Mouse (Mus musculus) intestine, embryonic 15.5 days (tissue): ENCODE measurements around the gene Rab7. TPM values are rescaled to one million over a fixed set of nuclear protein-coding genes. Genes with fewer than 3 reads are reported as not detected.

ENCODE experiments used
- ATAC-seq: fragments of 200-750 bp; cut with Nextera tagmentation; 2 replicates; pipeline ENCODE4 v1.8.0; 2017; ENCODE audit warnings: moderate TSS enrichment, moderate library complexity
- H3K27ac ChIP-seq: fragments of 300-500 bp; sonication (generic); 2 replicates; pipeline ENCODE4 v1.5.1; 2015; ENCODE audit warnings: mild to moderate bottlenecking, inconsistent platforms
- H3K27me3 ChIP-seq: fragments of 300-500 bp; sonication (generic); replicated peaks from 2 replicates; pipeline ENCODE4 v1.6.1; 2015; ENCODE audit warnings: inconsistent platforms
- H3K36me3 ChIP-seq: fragments of 300-500 bp; sonication (generic); 2 replicates; pipeline ENCODE4 v1.6.1; 2015; ENCODE audit warnings: inconsistent platforms
- H3K4me1 ChIP-seq: fragments of 300-500 bp; sonication (generic); replicated peaks from 2 replicates; pipeline ENCODE4 v1.6.1; 2015; ENCODE audit warnings: inconsistent platforms
- H3K4me2 ChIP-seq: fragments of 300-500 bp; sonication (generic); replicated peaks from 2 replicates; pipeline ENCODE4 v1.6.1; 2015; ENCODE audit warnings: mild to moderate bottlenecking, inconsistent platforms
- H3K4me3 ChIP-seq: fragments of 300-500 bp; sonication (generic); replicated peaks from 2 replicates; pipeline ENCODE4 v1.5.1; 2015; ENCODE audit warnings: inconsistent platforms
- H3K9ac ChIP-seq: fragments of 300-500 bp; sonication (generic); 2 replicates; pipeline ENCODE4 v1.6.1; 2015; ENCODE audit warnings: inconsistent platforms
- H3K9me3 ChIP-seq: fragments of 300-500 bp; sonication (generic); 2 replicates; pipeline ENCODE4 v1.6.1; 2016; ENCODE audit warnings: inconsistent platforms
- WGBS: fragments of 180-500 bp; shearing (Covaris S2); methylation state at CpG from one replicate; pipeline ENCODE4 v1.1.7; 2015; 5-methylcytosine and 5-hydroxymethylcytosine counted together
- polyA plus RNA-seq: library from polyadenylated mRNA; unstranded; fragments of >200 nt; fragmentation: Nextera tagmentation; extraction: Ambion mirVana; gene quantifications from 2 replicates; pipeline ENCODE4 v1.2.1, GENCODE M21; 2015

Rab7 gene
- polyA plus RNA-seq, 1 experiment from 2014 or later: 243 TPM

- no peak overlapping the region for H3K9ac ChIP-seq
- no peaks in the 10 kb centered on the region for H3K27me3 ChIP-seq
- 64% methylated on average over 6 of the region's 6 CpGs for WGBS
- H3K4me3 ChIP-seq: 0 out of 2 replicates have a peak overlapping the region, but pooled peaks have one; percentile 3
- peaks cover 10% of the 10 kb centered on the region for H3K4me1 ChIP-seq
- H3K27ac ChIP-seq: peak overlapping the region; percentile 34; the same call in 1 of the 2 replicates
- peak overlapping the region; percentile 42 for H3K4me2 ChIP-seq
- ATAC-seq: peak; percentile 65
- H3K36me3 ChIP-seq: no peaks in the 10 kb centered on the region
- no peaks in the 10 kb centered on the region for H3K9me3 ChIP-seq
These were observed 3.9 kb upstream of the Rab7 start for GRCm38 (mm10) chr6:88049008-88049407.

GRCm38 (mm10) chr6:88047853-88048252 lies 2.8 kb upstream of the Rab7 start:
- Histone ChIP-seq H3K9me3 (no peaks in the 10 kb centered on the region), H3K27ac (0 out of 2 replicates have a peak overlapping the region, but pooled peaks have one; percentile 30), H3K4me1 (peaks cover 12% of the 10 kb centered on the region), H3K27me3 (no peaks in the 10 kb centered on the region), H3K4me3 (no peak overlapping the region), H3K36me3 (no peaks in the 10 kb centered on the region), H3K4me2 (no peak overlapping the region), H3K9ac (no peak overlapping the region)
- no peak for ATAC-seq
- 68% methylated on average over 5 of the region's 5 CpGs for WGBS

GRCm38 (mm10) chr6:88045406-88045766 lies 316 bp upstream of the Rab7 start:
- WGBS: 28% methylated on average over 3 of the region's 3 CpGs
- Histone ChIP-seq H3K4me2 (peak overlapping the region; percentile 52), H3K9ac (no peak overlapping the region), H3K27me3 (no peaks in the 10 kb centered on the region), H3K36me3 (no peaks in the 10 kb centered on the region), H3K4me1 (peaks cover 19% of the 10 kb centered on the region), H3K9me3 (no peaks in the 10 kb centered on the region), H3K4me3 (peak overlapping the region; percentile 86), H3K27ac (peak overlapping the region; percentile 4; the same call in 1 of the 2 replicates)
- no peak for ATAC-seq

GRCm38 (mm10) chr6:88044234-88044576 lies 865 bp downstream of the Rab7 start:
- peak overlapping the region; percentile 81 for H3K4me2 ChIP-seq
- peaks cover 19% of the 10 kb centered on the region for H3K4me1 ChIP-seq
- H3K36me3 ChIP-seq: no peaks in the 10 kb centered on the region
- 2% methylated on average over 3 of the region's 3 CpGs for WGBS
- ATAC-seq: no peak
- H3K9ac ChIP-seq: peak overlapping the region; percentile 90
- H3K4me3 ChIP-seq: peak overlapping the region; percentile 86
- H3K27me3 ChIP-seq: no peaks in the 10 kb centered on the region
- H3K9me3 ChIP-seq: no peaks in the 10 kb centered on the region
- H3K27ac ChIP-seq: peak overlapping the region; percentile 90; the same call in 1 of the 2 replicates

GRCm38 (mm10) chr6:88042336-88042735 lies 2.7 kb downstream of the Rab7 start:
- Histone ChIP-seq H3K4me3 (no peak overlapping the region), H3K9me3 (no peaks in the 10 kb centered on the region), H3K4me2 (0 out of 2 replicates have a peak overlapping the region, but pooled peaks have one; percentile 81), H3K27me3 (no peaks in the 10 kb centered on the region), H3K4me1 (peaks cover 19% of the 10 kb centered on the region), H3K36me3 (no peaks in the 10 kb centered on the region), H3K27ac (no peak overlapping the region), H3K9ac (no peak overlapping the region)
- ATAC-seq: no peak
- WGBS: 89% methylated on average over 3 of the region's 3 CpGs

GRCm38 (mm10) chr6:88041221-88041620 lies 3.8 kb downstream of the Rab7 start:
- H3K36me3 ChIP-seq: no peaks in the 10 kb centered on the region
- no peak overlapping the region for H3K9ac ChIP-seq
- H3K9me3 ChIP-seq: no peaks in the 10 kb centered on the region
- no peaks in the 10 kb centered on the region for H3K27me3 ChIP-seq
- H3K4me3 ChIP-seq: no peak overlapping the region
- WGBS: 60% methylated on average over 4 of the region's 4 CpGs
- no peak overlapping the region for H3K4me2 ChIP-seq
- no peak for ATAC-seq
- H3K27ac ChIP-seq: 0 out of 2 replicates have a peak overlapping the region, but pooled peaks have one; percentile 28
- H3K4me1 ChIP-seq: peaks cover 19% of the 10 kb centered on the region

- WGBS: 95% methylated on average over 4 of the region's 4 CpGs
- Histone ChIP-seq H3K4me1 (peaks cover 21% of the 10 kb centered on the region), H3K27me3 (no peaks in the 10 kb centered on the region), H3K4me3 (no peak overlapping the region), H3K4me2 (no peak overlapping the region), H3K27ac (no peak overlapping the region), H3K9ac (no peak overlapping the region), H3K36me3 (no peaks in the 10 kb centered on the region), H3K9me3 (no peaks in the 10 kb centered on the region)
- no peak for ATAC-seq
These were observed 5.6 kb downstream of the Rab7 start for GRCm38 (mm10) chr6:88039426-88039825.

- H3K36me3 ChIP-seq: no peaks in the 10 kb centered on the region
- WGBS: 78% methylated on average over 4 of the region's 4 CpGs
- H3K4me2 ChIP-seq: no peak overlapping the region
- no peak for ATAC-seq
- no peak overlapping the region for H3K9ac ChIP-seq
- no peak overlapping the region for H3K4me3 ChIP-seq
- no peaks in the 10 kb centered on the region for H3K27me3 ChIP-seq
- H3K27ac ChIP-seq: no peak overlapping the region
- H3K9me3 ChIP-seq: no peaks in the 10 kb centered on the region
- H3K4me1 ChIP-seq: peaks cover 8% of the 10 kb centered on the region; the same call in 1 of the 2 replicates
These were observed 7.5 kb downstream of the Rab7 start for GRCm38 (mm10) chr6:88037471-88038045.

- ATAC-seq: no peak
- Histone ChIP-seq H3K4me1 (peaks cover 2% of the 10 kb centered on the region; the same call in 1 of the 2 replicates), H3K27me3 (no peaks in the 10 kb centered on the region), H3K9ac (no peak overlapping the region), H3K4me2 (no peak overlapping the region), H3K4me3 (no peak overlapping the region), H3K36me3 (no peaks in the 10 kb centered on the region), H3K27ac (no peak overlapping the region), H3K9me3 (no peaks in the 10 kb centered on the region)
- 87% methylated on average over 3 of the region's 3 CpGs for WGBS
These were observed 11.6 kb downstream of the Rab7 start for GRCm38 (mm10) chr6:88033504-88033903.

- no peak overlapping the region for H3K4me2 ChIP-seq
- WGBS: 91% methylated on average over 2 of the region's 2 CpGs
- H3K4me3 ChIP-seq: no peak overlapping the region
- H3K9ac ChIP-seq: no peak overlapping the region
- H3K27ac ChIP-seq: no peak overlapping the region
- no peaks in the 10 kb centered on the region for H3K27me3 ChIP-seq
- peaks cover 2% of the 10 kb centered on the region; the same call in 1 of the 2 replicates for H3K4me1 ChIP-seq
- no peak for ATAC-seq
- no peaks in the 10 kb centered on the region for H3K36me3 ChIP-seq
- no peaks in the 10 kb centered on the region for H3K9me3 ChIP-seq
These were observed 14.6 kb downstream of the Rab7 start for GRCm38 (mm10) chr6:88030432-88030831.

- H3K9ac ChIP-seq: no peak overlapping the region
- no peak overlapping the region for H3K4me3 ChIP-seq
- no peaks in the 10 kb centered on the region for H3K9me3 ChIP-seq
- H3K27me3 ChIP-seq: no peaks in the 10 kb centered on the region
- no peak overlapping the region for H3K4me2 ChIP-seq
- no peaks in the 10 kb centered on the region for H3K36me3 ChIP-seq
- no peak overlapping the region for H3K27ac ChIP-seq
- no peaks in the 10 kb centered on the region for H3K4me1 ChIP-seq
- ATAC-seq: no peak
- WGBS: 78% methylated on average over 5 of the region's 5 CpGs
These were observed 17.7 kb downstream of the Rab7 start for GRCm38 (mm10) chr6:88027390-88027789.

GRCm38 (mm10) chr6:88023316-88023890 lies 21.7 kb downstream of the Rab7 start:
- no peaks in the 10 kb centered on the region for H3K9me3 ChIP-seq
- H3K36me3 ChIP-seq: no peaks in the 10 kb centered on the region
- WGBS: 87% methylated on average over 10 of the region's 10 CpGs

GRCm38 (mm10) chr6:88019154-88019553 lies 25.9 kb downstream of the Rab7 start:
- Histone ChIP-seq H3K9me3 (no peaks in the 10 kb centered on the region), H3K9ac (no peak overlapping the region), H3K36me3 (no peaks in the 10 kb centered on the region), H3K27me3 (no peaks in the 10 kb centered on the region), H3K27ac (no peak overlapping the region), H3K4me1 (peaks cover 3% of the 10 kb centered on the region; the same call in 1 of the 2 replicates), H3K4me3 (no peak overlapping the region), H3K4me2 (no peak overlapping the region)
- WGBS: 79% methylated on average over 2 of the region's 2 CpGs
- ATAC-seq: no peak

More at GRCm38 (mm10) chr6:88023316-88023890, 21.7 kb downstream of the Rab7 start:
- no peak overlapping the region for H3K4me2 ChIP-seq
- peaks cover 1% of the 10 kb centered on the region; the same call in 1 of the 2 replicates for H3K4me1 ChIP-seq
- H3K9ac ChIP-seq: no peak overlapping the region
- H3K27me3 ChIP-seq: no peaks in the 10 kb centered on the region
- H3K4me3 ChIP-seq: no peak overlapping the region
- H3K27ac ChIP-seq: no peak overlapping the region
- ATAC-seq: no peak
